Mouse (Mus musculus): ENCODE measurements around the gene Fmo2.

- TF ChIP-seq CTCF (IDR thresholded peaks at IDR 0.05; ENCODE audit: borderline replicate concordance, insufficient read depth, low read depth, low read length): no peak
- no peak for TF ChIP-seq POLR2A (IDR thresholded peaks at IDR 0.05; ENCODE audit: borderline replicate concordance, insufficient read depth, low read length)
Observed at GRCm38 (mm10) chr1:162838976-162839375, 59.5 kb downstream of the Fmo2 start.
